Mouse (Mus musculus) lung, postnatal 36 days (tissue): ENCODE measurements around the gene Flt3l.
"Not testable (repeated sequence)": the region's sequence is repeated elsewhere in the genome, so short reads cannot be mapped to it uniquely, and the experiment has no call there.

Experiments used
- DNase-seq: peaks from one replicate; pipeline ENCODE4 v3.0.0; 2022; ENCODE audit warnings: mixed read lengths

The Flt3l gene

DNA sequence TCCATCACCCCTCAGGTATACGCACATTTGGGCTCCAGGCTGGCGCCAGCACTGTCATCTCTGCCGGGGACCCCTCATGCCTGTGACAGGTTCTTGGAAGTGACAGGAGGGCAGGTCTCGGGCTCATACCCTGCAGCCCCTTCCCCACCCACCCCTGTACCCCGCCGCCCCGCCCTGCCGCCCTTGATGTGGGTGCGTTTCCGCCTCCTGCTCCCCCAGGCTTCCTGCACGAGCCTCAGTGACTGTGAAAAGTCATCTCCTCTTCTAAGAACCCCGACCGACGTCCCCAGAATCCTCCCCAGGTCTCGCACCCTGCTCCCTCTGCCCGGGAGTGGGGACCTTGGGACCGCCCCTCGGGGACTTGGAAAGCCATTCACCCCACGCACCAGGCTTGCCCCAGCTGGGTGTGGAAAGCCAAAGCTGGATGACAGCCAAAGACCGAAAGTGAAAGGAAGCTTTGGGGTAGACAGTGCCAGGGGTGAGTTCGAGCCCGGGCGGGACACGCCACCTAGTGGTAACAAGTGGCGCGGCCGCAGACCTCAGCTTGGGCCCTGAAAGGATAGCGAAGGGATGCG lies at the start of gene Flt3l, which contains the start of gene Gm45713:
TSS of gene Flt3l (minus strand) at position 440 of the 575 bp plus-strand sequence.
TSS of gene Gm45713 (minus strand) at position 239 of the 575 bp plus-strand sequence.
- DNase-seq, result peak; percentile 96

DNA sequence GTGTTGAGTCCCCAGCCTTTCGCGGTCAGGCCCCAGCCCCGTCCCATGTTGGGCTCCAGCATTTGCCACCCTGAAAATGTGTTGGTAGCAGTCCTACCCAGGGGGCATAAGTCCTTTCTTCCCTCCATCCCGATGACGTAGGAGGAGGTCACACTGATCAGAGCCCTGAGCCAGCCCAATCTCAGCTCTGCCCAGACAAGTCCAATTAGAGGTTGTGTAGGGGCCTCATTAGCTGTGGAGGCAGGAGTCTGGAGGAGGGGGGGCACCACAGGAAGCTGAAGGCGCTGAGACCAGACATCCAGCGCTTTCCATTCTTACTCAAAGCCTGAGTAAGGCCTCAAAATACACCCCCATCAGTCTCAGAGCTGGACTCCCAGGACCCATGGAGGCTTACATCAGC lies 49.7 kb upstream of the Flt3l start:
- DNase-seq, result no peak

DNA sequence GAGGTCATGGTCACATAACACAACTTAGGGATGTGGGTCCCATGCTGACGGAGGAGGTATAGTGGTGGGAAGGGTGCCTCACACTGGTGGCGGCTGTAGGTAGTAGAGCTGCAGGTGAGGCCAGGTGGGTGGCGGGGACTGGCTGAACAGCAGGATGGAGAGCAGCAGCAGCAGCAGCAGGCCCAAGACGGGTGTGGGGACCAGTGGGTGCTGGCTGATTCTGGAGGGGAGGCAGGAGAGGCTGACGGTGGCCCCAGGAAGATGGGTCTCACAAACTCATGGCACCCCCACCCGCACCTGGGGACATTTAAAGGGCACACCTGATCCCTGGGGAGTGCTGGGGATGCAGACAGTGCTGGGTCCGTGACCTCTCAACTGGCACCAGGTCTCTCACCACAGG lies 47.4 kb upstream of the Flt3l start:
- DNase-seq, result no peak

DNA sequence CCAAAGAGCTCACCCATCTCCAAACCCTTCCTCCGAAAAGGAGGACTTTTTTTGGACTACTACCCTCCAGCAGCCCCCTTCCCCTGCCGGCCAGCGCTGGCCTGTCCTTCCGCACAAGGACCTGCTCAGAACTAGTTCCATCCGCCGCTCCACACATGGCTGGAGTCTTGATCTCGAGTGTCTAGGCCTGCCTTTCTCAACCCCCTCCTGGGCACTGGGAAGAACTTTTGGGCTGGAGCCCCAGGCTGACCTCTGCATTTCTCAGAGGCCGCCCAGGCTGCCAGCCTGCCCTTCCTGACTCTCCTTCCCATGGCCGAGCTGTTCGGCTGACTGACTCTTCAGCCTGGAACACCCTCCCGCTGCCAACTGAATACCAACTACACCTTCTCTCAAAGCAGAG lies 46.4 kb upstream of the Flt3l start:
- no peak for DNase-seq

DNA sequence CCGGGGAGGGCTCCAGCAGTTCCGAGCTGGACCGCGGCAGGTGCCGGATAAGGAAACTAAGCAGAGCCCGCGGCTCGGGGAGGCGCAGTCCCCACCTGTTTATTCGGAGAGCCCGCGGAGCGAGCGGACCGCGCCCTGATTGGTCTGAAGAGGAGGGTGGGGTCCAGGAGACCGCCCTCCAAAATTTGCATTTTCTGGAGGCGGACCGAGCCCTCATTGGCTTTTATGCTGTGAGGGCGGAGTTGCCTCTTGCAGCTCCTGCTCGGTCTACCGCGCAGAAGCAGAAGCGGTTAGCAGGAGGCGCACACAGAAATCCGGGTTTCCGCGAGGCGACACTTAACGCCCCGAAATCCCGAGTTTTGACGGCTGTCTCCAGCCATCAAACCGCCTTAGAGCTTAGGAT lies 46.0 kb upstream of the Flt3l start:
- DNase-seq, result peak; percentile 94

DNA sequence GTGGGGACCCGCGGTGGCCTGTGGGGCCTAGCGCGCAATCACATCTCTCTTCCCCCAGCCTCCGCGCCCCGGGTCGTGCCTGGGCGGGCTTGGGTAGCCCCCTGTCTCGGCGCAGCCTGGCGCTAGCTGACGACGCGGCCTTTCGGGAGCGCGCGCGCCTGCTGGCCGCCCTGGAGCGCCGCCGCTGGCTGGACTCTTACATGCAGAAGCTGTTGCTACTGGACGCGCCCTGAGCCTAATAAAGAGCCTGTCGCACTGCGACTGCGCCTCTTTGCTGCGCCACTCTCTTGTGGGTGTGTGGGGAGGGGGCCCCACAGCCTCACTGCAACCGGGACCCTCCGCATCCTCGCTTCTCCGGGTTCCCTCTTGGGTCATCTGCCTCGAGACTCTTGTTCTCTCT lies 45.3 kb upstream of the Flt3l start:
- no peak for DNase-seq

DNA sequence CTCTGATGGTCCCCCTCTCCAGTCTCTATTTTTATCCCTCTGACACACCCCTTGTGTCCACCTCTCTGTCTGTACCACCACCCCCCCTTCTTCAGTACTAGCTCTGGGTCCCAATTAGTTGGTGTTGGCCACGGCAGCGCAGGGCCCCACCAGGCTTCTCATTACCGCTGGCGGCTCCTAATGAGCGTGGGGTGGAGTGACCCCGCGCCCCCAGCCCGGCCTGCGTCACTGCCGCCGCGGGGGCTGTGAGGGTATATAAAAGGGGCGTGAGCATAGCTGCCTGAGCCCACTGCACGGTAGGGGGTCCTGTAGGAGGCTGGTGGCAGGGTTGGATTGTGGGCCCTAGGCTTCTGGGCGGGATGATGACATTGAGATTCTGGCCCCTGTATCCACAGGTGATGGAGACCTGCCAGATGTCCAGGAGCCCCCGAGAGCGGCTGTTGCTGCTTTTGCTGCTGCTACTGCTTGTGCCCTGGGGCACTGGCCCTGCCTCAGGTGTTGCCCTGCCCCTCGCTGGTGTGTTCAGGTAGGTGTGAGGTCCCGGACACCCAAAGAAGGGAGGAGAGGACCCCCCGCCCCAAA lies 44.8 kb upstream of the Flt3l start, which contains the start of gene Pth2:
TSS of gene Pth2 (plus strand) at position 100 of the 582 bp plus-strand sequence.
- no peak for DNase-seq

DNA sequence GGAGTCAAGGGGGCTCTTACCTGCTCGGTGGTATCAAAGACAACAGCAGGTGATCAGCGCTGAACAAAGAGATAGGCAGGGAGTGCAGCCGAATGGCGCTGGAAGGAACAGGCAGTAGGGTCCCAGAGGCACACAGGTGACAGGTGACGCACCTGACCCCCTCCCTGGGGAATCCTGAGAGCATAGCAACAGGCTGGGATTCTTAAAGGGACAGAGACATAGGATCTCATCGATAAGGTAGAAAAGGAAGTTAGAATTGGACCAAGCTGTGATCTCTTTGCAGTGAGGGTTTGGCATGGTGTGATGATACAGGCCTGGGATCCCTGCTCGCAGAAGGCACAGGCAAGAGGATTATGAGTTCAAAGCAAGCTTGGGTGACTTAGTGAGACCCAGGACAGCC lies 43.2 kb upstream of the Flt3l start, which contains the start of gene Gfy:
TSS of gene Gfy (minus strand) at position 101 of the 400 bp plus-strand sequence.
- DNase-seq, result no peak

DNA sequence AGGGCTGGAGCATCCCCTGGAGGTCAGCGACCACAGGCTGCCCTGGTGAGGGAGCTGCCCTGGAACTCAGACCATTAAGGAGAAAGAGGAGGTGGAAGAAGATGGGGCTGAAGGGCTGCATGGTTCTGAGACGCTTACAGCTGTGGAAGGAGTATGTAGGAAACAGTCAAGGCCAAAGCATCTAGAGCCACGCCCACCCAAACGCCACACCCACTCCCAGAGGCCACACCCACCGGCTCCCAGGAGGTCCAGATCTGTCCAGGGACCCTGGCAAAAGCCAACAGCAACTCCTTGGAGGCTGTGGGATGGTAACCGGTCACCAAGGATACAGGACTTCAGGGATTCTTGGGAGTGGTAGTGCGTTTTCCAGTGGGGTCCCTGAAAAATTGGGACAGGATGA lies 42.3 kb upstream of the Flt3l start:
- no peak for DNase-seq

DNA sequence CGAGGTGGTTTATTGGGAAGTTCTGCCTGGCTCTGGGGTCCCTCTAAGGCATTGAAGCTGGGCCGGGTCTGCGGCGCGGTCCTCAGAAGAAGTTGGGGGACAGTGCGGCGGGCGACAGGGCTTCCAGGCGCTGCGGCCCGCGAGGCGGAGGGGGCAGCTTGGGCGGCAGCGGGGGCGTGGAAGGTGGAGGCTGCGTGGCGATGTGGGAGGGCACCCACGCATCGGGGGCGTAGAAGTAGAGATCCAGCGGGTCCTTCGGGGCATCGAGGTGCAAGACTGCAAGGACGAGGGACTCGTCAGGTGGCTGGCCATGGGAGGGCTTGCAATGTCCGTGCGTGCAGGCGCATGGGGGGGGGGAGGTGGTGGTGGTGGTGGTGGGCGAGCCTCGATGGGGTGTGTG lies 40.1 kb upstream of the Flt3l start:
- no peak for DNase-seq

DNA sequence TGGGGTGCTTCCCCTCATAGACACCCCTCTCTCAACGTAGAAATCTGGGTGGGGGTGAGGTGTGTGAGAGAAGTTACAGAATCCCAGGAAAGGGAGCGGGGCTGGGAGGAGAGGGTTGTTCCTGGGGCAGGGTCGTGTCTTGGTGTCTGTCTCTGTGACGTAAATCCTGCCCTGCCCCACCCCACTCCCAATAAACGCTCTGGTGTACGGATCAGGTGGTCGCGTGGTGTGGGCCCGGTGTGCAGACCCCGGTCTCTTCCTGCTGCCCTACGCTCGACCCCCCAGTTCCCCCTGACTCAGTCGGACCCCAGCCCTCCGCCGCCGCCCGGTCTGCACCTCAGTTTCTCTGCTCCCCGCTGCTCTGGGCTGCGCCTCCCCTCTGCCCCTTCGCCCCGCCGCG lies 39.7 kb upstream of the Flt3l start:
- DNase-seq, result no peak

DNA sequence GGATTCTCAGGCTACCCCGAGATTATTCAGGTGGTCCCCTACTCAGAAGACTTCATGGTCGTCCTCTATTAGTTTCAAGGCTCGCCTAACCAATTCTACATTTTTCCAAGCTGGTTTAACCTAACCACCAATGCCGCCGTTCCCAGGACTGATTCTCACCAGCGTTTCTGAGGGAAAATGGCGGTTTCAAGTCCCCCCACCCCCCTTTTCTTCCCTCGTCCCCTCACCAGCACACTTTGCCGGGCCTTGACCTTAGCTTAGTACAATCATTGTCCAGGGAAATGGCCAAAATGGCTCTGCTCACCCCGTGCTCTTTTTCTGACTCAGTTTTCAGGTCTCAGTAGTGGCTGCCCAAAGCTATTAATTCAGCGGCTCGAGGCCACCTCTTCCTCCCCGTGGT lies 39.2 kb upstream of the Flt3l start:
- DNase-seq, result no peak

DNA sequence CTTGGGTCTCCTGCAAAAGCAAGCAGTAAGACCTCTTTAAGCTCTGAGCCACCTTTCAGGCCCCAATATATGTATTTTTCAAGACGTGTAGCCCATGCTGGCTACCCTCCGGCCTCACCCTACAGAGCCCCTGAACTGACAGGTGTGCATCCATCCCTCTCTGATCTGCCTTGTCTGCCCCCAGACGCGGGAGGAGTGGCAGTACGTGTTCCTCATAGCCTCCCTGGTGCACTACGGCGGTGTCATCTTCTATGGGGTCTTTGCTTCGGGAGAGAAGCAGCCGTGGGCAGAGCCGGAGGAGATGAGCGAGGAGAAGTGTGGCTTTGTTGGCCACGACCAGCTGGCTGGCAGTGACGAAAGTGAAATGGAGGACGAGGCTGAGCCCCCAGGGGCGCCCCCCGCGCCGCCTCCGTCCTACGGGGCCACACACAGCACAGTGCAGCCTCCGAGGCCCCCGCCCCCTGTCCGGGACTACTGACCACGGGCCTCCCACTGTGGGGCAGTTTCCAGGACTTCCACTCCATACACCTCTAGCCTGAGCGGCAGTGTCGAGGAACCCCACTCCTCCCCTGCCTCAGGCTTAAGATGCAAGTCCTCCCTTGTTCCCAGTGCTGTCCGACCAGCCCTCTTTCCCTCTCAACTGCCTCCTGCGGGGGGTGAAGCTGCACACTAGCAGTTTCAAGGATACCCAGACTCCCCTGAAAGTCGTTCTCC lies 38.5 kb upstream of the Flt3l start:
- no peak for DNase-seq

DNA sequence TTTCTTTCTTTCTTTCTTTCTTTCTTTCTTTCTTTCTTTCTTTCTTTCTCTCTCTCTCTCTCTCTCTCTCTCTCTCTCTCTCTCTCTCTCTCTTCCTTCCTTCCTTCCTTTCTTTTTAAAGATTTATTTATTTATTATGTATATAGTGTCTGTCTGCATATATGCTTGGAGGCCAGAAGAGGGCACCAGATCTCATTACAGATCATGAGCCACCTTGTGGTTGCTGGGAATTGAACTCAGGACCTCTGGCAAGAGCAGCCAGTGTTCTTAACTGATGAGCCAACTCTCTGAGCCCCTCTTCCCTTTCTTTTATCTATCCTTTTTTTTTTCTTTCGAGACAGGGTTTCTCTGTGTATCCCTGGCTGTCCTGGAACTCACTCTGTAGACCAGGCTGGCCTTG lies 37.5 kb upstream of the Flt3l start:
- not testable (repeated sequence) for DNase-seq

DNA sequence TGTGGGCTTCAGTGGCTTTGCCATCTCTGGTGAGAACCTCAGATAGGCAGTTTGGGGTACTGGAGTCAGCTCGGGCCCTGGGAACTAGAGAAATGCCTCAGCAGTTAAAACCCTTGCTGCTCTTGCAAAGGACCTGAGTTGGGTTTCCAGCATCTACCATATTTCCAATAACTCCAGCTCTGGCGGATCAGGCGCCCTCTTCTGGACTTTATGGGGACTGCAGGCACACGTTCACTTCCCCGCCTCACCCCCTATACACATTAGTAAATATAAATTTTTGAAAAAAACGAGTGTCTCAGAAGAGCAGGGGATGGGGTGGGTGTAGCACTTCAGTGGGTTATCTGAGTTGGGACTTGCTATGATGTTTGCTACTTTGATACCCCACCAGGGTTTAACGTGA lies 36.7 kb upstream of the Flt3l start:
- DNase-seq, result peak; percentile 30

DNA sequence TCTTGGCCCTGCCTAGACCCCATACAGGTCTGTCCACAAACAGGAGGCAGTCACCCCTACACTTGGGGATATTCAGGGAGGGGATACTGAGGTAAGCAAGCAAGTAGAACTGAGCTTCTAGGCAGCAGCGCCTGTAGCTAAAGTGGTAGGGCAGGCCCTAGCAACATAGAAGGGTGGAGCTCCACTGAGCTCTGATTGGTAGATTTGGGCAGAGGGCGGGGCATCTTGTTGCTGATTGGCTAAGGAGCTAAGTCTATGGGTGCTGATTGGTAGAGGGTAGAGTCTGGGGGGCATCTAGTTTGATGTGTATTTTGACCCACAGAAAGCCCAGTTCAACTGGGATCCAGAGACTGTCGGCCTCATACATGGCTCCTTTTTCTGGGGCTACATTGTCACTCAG lies 33.3 kb upstream of the Flt3l start:
- no peak for DNase-seq

DNA sequence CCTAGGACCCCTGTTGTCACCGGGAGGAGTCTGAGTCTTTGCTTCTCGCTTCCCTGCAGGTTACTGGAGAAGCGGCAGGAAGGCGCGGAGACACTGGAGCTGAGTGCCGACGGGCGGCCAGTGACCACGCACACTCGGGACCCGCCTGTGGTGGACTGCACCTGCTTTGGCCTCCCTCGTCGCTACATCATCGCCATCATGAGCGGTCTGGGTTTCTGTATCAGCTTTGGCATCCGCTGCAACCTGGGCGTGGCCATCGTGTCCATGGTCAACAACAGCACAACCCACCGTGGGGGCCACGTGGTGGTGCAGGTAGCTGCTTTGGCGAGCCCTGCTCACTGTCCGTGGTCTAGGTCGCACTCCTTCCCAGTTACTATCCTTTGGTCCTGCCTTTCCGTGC lies 32.4 kb upstream of the Flt3l start:
- DNase-seq, result no peak

DNA sequence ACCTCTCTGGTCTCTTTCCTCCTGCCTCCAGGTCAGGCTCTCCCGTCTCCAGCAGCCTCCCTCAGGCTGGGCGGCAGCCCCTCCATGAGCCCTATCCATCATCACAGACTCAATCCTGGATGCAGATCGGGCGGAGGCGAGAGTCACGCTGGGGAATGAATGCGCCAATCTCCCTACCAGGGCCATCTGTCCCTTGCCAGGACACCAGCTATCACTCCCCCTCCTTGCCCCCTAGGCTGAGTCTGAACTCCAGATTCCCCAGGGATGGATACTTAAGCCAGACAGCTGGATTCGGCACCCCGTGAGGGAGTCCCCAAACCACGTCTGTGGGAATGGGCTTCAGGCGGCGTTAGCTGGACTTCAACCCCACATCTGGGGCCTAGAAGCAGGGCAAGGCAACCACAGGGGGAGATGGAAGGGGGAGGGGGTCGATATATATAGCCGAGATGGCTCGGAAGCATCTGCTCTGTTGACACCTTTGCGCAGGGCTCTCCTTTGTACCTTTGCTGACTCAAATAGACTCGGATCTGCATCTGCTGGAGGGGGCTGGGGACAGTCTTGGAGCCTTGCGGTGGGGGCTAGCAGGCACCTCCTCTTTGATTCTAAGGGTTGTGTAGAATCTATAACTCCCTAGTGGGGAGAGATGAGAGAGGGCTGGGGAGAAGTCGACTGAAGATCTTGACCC lies 31.7 kb upstream of the Flt3l start:
- DNase-seq, result no peak

DNA sequence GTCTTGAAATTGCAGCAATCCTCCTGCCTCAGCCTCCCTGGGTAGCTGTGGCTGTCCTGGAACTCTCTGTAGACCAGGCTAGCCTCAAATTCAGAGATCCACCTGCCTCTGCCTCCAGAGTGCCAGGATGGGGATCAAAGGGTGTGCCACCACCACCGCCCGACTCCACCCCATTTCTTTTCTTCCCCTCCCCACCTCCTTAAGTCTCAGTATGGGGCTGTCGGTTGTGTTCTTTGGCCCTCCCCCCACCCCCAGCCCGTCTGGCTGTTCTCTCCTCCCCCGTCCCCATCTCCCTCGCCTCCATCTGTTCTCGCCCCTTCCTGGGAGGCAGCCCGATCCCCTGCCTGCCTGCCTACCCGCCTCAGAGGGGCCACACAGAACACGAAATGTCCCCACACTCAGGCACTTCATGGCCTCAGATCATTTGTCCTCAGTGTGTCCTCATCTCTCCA lies 30.7 kb upstream of the Flt3l start:
- no peak for DNase-seq

DNA sequence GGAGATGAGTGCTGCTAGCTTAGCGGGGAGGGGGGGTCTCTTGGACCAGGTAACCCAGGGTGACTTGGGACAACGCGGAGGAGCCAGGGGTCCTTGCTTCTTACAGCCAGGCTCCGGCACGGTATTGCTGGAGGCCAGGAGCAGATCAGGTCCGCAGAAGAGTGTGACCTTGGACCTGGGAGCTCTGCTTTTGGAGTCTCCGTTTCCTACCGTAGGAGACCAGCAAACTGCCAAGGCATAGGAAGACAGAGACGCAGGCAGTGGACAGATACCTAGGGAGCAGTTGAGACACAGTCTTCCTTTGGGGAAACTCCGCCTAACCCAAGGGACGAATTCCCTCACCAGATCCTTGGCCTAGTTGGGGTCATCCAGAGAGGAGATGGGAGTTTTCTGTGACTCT lies 29.5 kb upstream of the Flt3l start:
- no peak for DNase-seq

DNA sequence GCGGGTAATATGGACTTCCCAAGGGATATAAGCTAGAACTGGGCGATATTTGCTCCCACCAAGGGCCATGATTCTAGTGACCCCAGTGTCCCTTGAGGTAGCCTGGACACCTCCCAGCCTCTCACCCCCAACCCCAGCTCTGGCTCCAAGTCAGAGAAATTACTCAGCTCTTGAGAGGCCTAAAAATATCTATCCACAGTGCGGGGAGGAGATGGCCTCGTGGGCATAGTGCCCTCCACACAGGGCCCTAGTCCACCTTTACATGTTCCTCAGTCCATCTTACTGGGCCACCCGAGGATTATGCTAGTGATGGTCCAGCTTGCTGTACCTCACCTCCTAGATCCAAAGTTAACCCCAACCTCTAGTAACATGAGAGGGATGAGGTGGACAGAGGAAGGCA lies 28.6 kb upstream of the Flt3l start:
- no peak for DNase-seq

DNA sequence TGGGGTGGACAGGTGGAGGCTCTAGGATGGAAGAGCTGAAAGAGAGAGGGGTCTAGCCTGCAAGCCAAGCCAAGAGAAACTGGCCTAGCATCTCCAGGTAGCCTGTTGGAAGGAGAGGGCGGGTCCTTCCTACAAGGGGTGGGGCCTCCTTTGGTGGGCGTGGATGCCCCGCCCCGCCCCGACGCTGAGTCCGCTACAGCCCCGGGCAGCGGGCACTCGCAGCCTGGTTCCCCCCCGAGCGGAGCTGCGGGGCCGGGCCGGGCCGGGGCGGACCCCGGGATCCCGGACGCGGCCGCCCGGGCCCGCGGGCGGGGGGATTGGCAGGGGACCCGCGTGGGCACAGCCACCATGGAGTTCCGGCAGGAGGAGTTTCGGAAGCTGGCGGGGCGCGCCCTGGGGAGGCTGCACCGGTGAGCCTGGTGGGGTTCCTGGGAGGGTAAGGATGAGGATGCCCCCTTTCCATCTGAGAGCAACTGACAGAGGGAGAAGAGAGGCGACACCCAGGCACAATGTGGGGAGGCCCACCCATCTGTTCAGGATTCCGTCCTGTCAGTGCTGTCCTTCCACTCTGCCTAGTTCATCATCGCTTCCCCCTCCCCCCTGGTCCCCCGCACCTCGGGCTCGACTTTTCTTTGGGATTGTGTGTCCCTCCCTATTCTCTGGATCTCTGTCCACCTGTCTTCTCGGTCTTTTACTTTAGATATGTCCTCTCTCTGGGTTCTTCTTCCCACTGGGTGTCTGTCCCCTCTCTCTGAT lies 27.7 kb upstream of the Flt3l start, which contains the start of gene Slc17a7:
TSS of gene Slc17a7 (plus strand) at position 215 of the 756 bp plus-strand sequence.
- DNase-seq, result peak; percentile 47
